Mouse (Mus musculus): ENCODE results near the gene Trim71. TPM values are rescaled to one million over a fixed set of nuclear protein-coding genes. Genes with fewer than 3 reads are reported as not detected.
"Not testable (repeated sequence)": the region's sequence is repeated elsewhere in the genome, so short reads cannot be mapped to it uniquely, and the experiment has no call there.

The Trim71 gene
- polyA plus RNA-seq, 1 experiment from 2014 or later, result 6.2 TPM

DNA sequence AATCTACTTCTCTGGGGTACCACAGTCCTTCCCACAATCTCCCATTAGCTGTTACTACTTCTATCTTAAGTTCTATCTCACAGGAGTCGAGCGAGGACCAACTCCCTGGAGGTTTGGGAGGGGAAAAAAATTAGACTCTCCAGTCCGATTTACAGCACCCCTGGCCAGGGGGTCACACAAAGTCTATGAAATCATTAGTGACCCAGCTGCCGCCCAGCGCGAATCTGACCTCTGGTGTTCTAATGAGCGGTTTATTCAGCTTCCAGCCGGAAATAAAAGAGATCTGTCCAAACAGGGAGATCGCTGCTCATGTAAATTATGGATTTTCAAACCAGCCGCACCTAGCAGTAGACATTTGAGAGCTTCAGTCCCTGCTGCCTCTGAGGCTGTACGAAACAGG, 32.9 kb downstream of the Trim71 start:
- Histone ChIP-seq H3K27ac (peak overlapping the region; percentile 70), H3K4me3 (0 out of 2 replicates have a peak overlapping the region, but pooled peaks have one; percentile 3), H3K9me3 (replicated peaks) (no peaks in the 10 kb centered on the region), H3K4me1 (peaks cover 86% of the 10 kb centered on the region), H3K36me3 (no peaks in the 10 kb centered on the region), H3K27me3 (ENCODE audit: low read depth, poor library complexity, severe bottlenecking) (no peaks in the 10 kb centered on the region)
- no peak for DNase-seq (ENCODE audit: low spot score)
- 19% methylated on average over 11 of the region's 11 CpGs for WGBS

- Histone ChIP-seq H3K36me3 (peaks cover 16% of the 10 kb centered on the region), H3K4me1 (peaks cover 71% of the 10 kb centered on the region), H3K27me3 (ENCODE audit: low read depth, poor library complexity, severe bottlenecking) (no peaks in the 10 kb centered on the region), H3K27ac (peak overlapping the region; percentile 78), H3K9me3 (replicated peaks) (no peaks in the 10 kb centered on the region), H3K4me3 (peak overlapping the region; percentile 35; the same call in 1 of the 2 replicates)
- DNase-seq (ENCODE audit: low spot score), result no peak
- WGBS, result 56% methylated on average over 9 of the region's 9 CpGs
Measured at GRCm38 (mm10) chr9:114528680-114529048, 35.5 kb downstream of the Trim71 start.

DNA sequence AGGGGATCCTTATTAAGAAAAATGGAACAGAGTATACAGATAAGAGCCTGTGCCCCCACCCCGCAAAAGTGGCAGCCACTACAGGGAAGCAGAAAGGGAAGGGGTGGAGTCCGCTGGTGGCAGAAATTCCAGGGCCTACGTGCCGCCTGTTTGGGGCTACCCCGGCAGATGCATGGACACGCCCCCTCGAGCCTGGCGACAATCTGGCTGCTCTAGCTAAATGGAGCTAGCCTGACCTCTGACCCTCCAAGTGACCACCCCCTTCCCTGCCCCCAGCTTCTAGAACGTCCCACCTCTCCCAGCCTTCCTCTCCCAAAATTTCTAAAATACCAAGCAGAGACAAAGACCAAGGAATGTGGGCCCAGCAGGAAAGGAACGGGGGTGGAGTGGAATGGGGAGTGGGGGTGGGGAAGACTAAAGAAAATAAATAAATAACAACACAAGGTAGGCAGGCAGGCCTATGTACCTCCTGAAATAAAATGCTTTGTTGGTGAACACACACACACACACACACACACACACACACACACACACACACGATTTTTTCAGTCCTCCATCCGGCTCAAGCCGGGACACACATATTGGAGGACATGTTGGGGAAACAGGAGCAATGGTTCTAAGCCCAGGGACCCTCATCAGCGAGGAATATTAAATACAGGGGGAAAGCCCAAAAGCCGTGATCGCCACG, 36.0 kb downstream of the Trim71 start:
- peaks cover 21% of the 10 kb centered on the region for H3K36me3 ChIP-seq
- H3K4me1 ChIP-seq, result peaks cover 68% of the 10 kb centered on the region
- H3K27me3 ChIP-seq (ENCODE audit: low read depth, poor library complexity, severe bottlenecking), result no peaks in the 10 kb centered on the region
- DNase-seq (ENCODE audit: low spot score), result peak; percentile 87
- 11% methylated on average over 17 of the region's 17 CpGs for WGBS
- H3K4me3 ChIP-seq, result peak overlapping the region; percentile 35
- H3K9me3 ChIP-seq (replicated peaks), result no peaks in the 10 kb centered on the region
- peak overlapping the region; percentile 78 for H3K27ac ChIP-seq

DNA sequence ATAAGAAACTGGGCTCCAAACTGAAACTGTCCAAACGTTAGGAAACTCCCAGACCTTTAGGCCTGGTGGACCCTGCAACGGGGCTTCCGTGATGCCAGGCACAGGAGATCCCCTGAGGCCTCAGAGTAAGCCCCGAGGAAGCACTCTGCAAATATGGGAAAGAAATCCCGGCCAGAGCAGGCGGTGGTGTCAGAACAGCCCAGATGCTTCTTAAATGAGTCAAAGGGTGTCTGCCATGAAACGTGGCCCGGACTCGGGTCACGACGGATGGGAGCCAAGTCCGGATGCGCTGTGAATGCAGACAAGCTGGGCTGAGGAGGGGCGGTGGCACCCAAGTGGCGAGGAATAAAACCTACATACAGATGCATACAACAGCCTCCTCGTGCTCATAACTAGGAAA, 37.1 kb downstream of the Trim71 start:
- peak overlapping the region; percentile 35 for H3K4me3 ChIP-seq
- DNase-seq (ENCODE audit: low spot score), result peak; percentile 85
- H3K27me3 ChIP-seq (ENCODE audit: low read depth, poor library complexity, severe bottlenecking), result no peaks in the 10 kb centered on the region
- H3K27ac ChIP-seq, result peak overlapping the region; percentile 78
- H3K9me3 ChIP-seq (replicated peaks), result no peaks in the 10 kb centered on the region
- peaks cover 32% of the 10 kb centered on the region for H3K36me3 ChIP-seq
- peaks cover 58% of the 10 kb centered on the region for H3K4me1 ChIP-seq
- WGBS, result 1% methylated on average over 16 of the region's 16 CpGs

GRCm38 (mm10) chr9:114526581-114526980, 37.6 kb downstream of the Trim71 start:
- Histone ChIP-seq H3K27ac (peak overlapping the region; percentile 78), H3K4me3 (peak overlapping the region; percentile 35), H3K36me3 (peaks cover 36% of the 10 kb centered on the region), H3K4me1 (peaks cover 53% of the 10 kb centered on the region), H3K27me3 (ENCODE audit: low read depth, poor library complexity, severe bottlenecking) (no peaks in the 10 kb centered on the region), H3K9me3 (replicated peaks) (no peaks in the 10 kb centered on the region)
- DNase-seq (ENCODE audit: low spot score), result peak; percentile 66
- WGBS, result 2% methylated on average over 8 of the region's 8 CpGs

DNA sequence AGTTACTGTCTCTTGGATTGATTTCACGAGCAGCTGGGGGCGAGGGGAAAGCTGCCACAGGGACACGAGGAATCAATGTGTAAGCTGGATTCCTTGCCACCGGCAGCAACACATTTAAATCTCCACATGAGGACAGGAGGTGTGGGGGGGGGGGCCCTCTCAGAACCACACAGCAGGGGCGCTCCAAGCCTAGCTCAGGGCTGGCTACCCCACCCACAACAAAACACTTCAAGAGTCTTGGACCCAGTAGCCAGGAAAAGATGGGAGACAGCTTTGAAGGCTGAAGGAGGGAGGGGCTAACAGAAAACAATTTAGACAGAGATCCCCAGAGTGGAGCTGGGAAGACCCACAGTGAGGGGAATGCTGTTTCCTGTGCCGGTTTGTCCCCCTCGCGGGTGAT, 38.3 kb downstream of the Trim71 start:
- Histone ChIP-seq H3K27ac (peak overlapping the region; percentile 78), H3K4me3 (peak overlapping the region; percentile 35), H3K27me3 (ENCODE audit: low read depth, poor library complexity, severe bottlenecking) (no peaks in the 10 kb centered on the region), H3K4me1 (peaks cover 47% of the 10 kb centered on the region), H3K9me3 (replicated peaks) (no peaks in the 10 kb centered on the region), H3K36me3 (peaks cover 36% of the 10 kb centered on the region)
- 10% methylated on average over 8 of the region's 8 CpGs for WGBS
- DNase-seq (ENCODE audit: low spot score), result no peak

- H3K4me3 ChIP-seq, result no peak overlapping the region
- peaks cover 39% of the 10 kb centered on the region for H3K4me1 ChIP-seq
- H3K27ac ChIP-seq, result peak overlapping the region; percentile 14; the same call in 1 of the 2 replicates
- no peak for DNase-seq (ENCODE audit: low spot score)
- H3K36me3 ChIP-seq, result peaks cover 36% of the 10 kb centered on the region
- WGBS, result 93% methylated on average over 13 of the region's 15 CpGs
- no peaks in the 10 kb centered on the region for H3K27me3 ChIP-seq (ENCODE audit: low read depth, poor library complexity, severe bottlenecking)
- no peaks in the 10 kb centered on the region for H3K9me3 ChIP-seq (replicated peaks)
Measured at GRCm38 (mm10) chr9:114525073-114525633, 39.0 kb downstream of the Trim71 start.

DNA sequence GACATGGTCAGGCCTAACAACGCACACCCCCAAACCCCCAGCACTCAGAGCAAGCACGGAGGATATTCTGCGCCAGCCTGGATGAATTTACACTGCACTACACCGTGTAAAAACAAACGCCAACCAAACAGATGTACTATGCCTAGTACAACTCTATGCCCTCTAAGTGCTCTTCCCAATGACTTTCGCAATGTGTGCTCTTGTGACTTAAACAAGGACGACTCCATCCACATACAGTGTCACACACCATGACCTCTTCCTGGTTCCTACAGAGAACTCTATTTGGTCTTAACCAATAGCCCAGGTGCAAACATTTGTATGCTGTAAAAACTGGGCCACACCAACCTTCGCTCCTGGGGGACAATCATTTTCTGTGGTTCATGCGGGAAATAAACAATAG, 41.7 kb downstream of the Trim71 start:
- H3K9me3 ChIP-seq (replicated peaks), result no peaks in the 10 kb centered on the region
- peaks cover 21% of the 10 kb centered on the region for H3K4me1 ChIP-seq
- H3K27ac ChIP-seq, result no peak overlapping the region
- H3K4me3 ChIP-seq, result no peak overlapping the region
- no peaks in the 10 kb centered on the region for H3K27me3 ChIP-seq (ENCODE audit: low read depth, poor library complexity, severe bottlenecking)
- WGBS, result 94% methylated on average over 9 of the region's 9 CpGs
- peaks cover 52% of the 10 kb centered on the region for H3K36me3 ChIP-seq
- DNase-seq (ENCODE audit: low spot score), result no peak

GRCm38 (mm10) chr9:114522041-114522440, 42.1 kb downstream of the Trim71 start:
- 63% methylated on average over 5 of the region's 5 CpGs for WGBS
- Histone ChIP-seq H3K27me3 (ENCODE audit: low read depth, poor library complexity, severe bottlenecking) (no peaks in the 10 kb centered on the region), H3K9me3 (replicated peaks) (no peaks in the 10 kb centered on the region), H3K27ac (no peak overlapping the region), H3K36me3 (peaks cover 57% of the 10 kb centered on the region), H3K4me1 (peaks cover 16% of the 10 kb centered on the region), H3K4me3 (no peak overlapping the region)
- no peak for DNase-seq (ENCODE audit: low spot score)

DNA sequence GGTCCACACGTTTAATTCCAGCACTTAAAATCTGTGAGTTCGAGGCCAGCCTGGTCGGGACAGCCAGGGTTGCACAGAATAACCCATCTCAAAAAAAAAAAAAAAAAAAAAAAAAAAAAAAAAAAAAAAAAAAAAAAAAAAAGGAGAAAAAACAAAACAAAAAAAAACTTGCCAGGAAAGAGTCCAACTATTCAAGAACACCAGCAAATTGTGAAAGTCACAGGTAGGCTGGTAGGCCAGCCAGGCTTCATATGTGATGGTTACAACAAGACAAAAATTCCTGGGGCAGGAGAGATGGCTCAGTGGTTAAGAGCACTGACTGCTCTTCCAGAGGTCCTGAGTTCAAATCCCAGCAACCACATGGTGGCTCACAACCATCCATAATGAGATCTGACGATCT, 43.6 kb downstream of the Trim71 start:
- peaks cover 72% of the 10 kb centered on the region for H3K36me3 ChIP-seq
- 81% methylated on average over 4 of the region's 4 CpGs for WGBS
- not testable (repeated sequence) for H3K9me3 ChIP-seq (replicated peaks); H3K27me3 ChIP-seq (ENCODE audit: low read depth, poor library complexity, severe bottlenecking); DNase-seq (ENCODE audit: low spot score); H3K27ac ChIP-seq; H3K4me1 ChIP-seq; H3K4me3 ChIP-seq

GRCm38 (mm10) chr9:114518812-114519477, 45.2 kb downstream of the Trim71 start:
- H3K4me3 ChIP-seq, result no peak overlapping the region
- H3K27ac ChIP-seq, result no peak overlapping the region
- H3K4me1 ChIP-seq, result no peaks in the 10 kb centered on the region
- H3K9me3 ChIP-seq (replicated peaks), result peaks cover 7% of the 10 kb centered on the region
- no peaks in the 10 kb centered on the region for H3K27me3 ChIP-seq (ENCODE audit: low read depth, poor library complexity, severe bottlenecking)
- 67% methylated on average over 9 of the region's 9 CpGs for WGBS
- DNase-seq (ENCODE audit: low spot score), result no peak
- peaks cover 75% of the 10 kb centered on the region for H3K36me3 ChIP-seq

GRCm38 (mm10) chr9:114517924-114518497, 46.2 kb downstream of the Trim71 start:
- no peaks in the 10 kb centered on the region for H3K27me3 ChIP-seq (ENCODE audit: low read depth, poor library complexity, severe bottlenecking)
- peaks cover 16% of the 10 kb centered on the region for H3K9me3 ChIP-seq (replicated peaks)
- no peak for DNase-seq (ENCODE audit: low spot score)
- H3K4me1 ChIP-seq, result no peaks in the 10 kb centered on the region
- WGBS, result 87% methylated on average over 13 of the region's 13 CpGs
- peaks cover 75% of the 10 kb centered on the region for H3K36me3 ChIP-seq
- no peak overlapping the region for H3K4me3 ChIP-seq
- no peak overlapping the region for H3K27ac ChIP-seq

GRCm38 (mm10) chr9:114515364-114515763, 48.8 kb downstream of the Trim71 start, which contains the start of gene C130032M10Rik:
Gene C130032M10Rik, plus strand, starts transcription at chr9:114515697.
- Histone ChIP-seq H3K9me3 (replicated peaks) (peaks cover 22% of the 10 kb centered on the region), H3K4me3 (no peak within 1 kb of the TSS), H3K36me3 (peaks cover 88% of the 10 kb centered on the region), H3K27ac (no peak within 1 kb of the TSS), H3K27me3 (ENCODE audit: low read depth, poor library complexity, severe bottlenecking) (no peaks in the 10 kb centered on the region), H3K4me1 (no peaks in the 10 kb centered on the region)
- WGBS, result 96% methylated on average over 11 of the region's 11 CpGs
- DNase-seq (ENCODE audit: low spot score), result no peak
